Mouse (Mus musculus) liver, postnatal 0 days (tissue): ENCODE results near the gene Fitm2.
A peak's percentile ranks its signal among the peaks of the same experiment; 100 is the strongest.

Experiments
- CTCF ChIP-seq: sonication (generic); IDR thresholded peaks from 2 replicates; pipeline ENCODE4 v1.5.1; 2016; ENCODE audit warnings: antibody characterized with exemption, low read depth
- EP300 ChIP-seq: IDR thresholded peaks from 2 replicates; pipeline ENCODE4 v1.6.1; 2016; ENCODE audit warnings: antibody characterized with exemption, low read depth, mild to moderate bottlenecking

- TF ChIP-seq CTCF, result peak; percentile 100
- no peak for TF ChIP-seq EP300
Measured at GRCm38 (mm10) chr2:163472466-163472851, at the start of gene Fitm2.
